Mouse (Mus musculus): ENCODE results near the gene Smad3. TPM values are rescaled to one million over a fixed set of nuclear protein-coding genes. Genes with fewer than 3 reads are reported as not detected.

The Smad3 gene
- polyA plus RNA-seq, 1 experiment from 2014 or later = 11.6 TPM

- no peak overlapping the region for H3K4me2 ChIP-seq
- no peaks in the 10 kb centered on the region for H3K27me3 ChIP-seq
- peaks cover 29% of the 10 kb centered on the region for H3K4me1 ChIP-seq (replicated peaks)
- 81% methylated on average over 7 of the region's 7 CpGs for WGBS
- H3K9me3 ChIP-seq (replicated peaks) = no peaks in the 10 kb centered on the region
- H3K27ac ChIP-seq = peak overlapping the region; percentile 39; the same call in 1 of the 2 replicates
- no peaks in the 10 kb centered on the region for H3K36me3 ChIP-seq
- H3K4me3 ChIP-seq = no peak overlapping the region
- no peak overlapping the region for H3K9ac ChIP-seq
- no peak for ATAC-seq (replicated peaks; ENCODE audit: insufficient number of reproducible peaks, insufficient read depth, low FRiP score, low read depth)
Measured at GRCm38 (mm10) chr9:63687413-63688015, 70.3 kb downstream of the Smad3 start.

GRCm38 (mm10) chr9:63685352-63685751 lies 72.4 kb downstream of the Smad3 start:
- no peaks in the 10 kb centered on the region for H3K36me3 ChIP-seq
- ATAC-seq (replicated peaks; ENCODE audit: insufficient number of reproducible peaks, insufficient read depth, low FRiP score, low read depth) = no peak
- WGBS = 34% methylated on average over 5 of the region's 5 CpGs
- no peaks in the 10 kb centered on the region for H3K9me3 ChIP-seq (replicated peaks)
- peak overlapping the region; percentile 4; the same call in 1 of the 2 replicates for H3K27ac ChIP-seq
- no peak overlapping the region for H3K4me3 ChIP-seq
- no peak overlapping the region for H3K9ac ChIP-seq
- peaks cover 27% of the 10 kb centered on the region for H3K4me1 ChIP-seq (replicated peaks)
- no peaks in the 10 kb centered on the region for H3K27me3 ChIP-seq
- H3K4me2 ChIP-seq = no peak overlapping the region

- Histone ChIP-seq H3K9ac (no peak overlapping the region), H3K4me3 (no peak overlapping the region), H3K4me1 (replicated peaks) (peaks cover 27% of the 10 kb centered on the region), H3K27ac (no peak overlapping the region), H3K36me3 (no peaks in the 10 kb centered on the region), H3K4me2 (no peak overlapping the region), H3K27me3 (no peaks in the 10 kb centered on the region), H3K9me3 (replicated peaks) (no peaks in the 10 kb centered on the region)
- WGBS = 83% methylated on average over 6 of the region's 6 CpGs
- ATAC-seq (replicated peaks; ENCODE audit: insufficient number of reproducible peaks, insufficient read depth, low FRiP score, low read depth) = no peak
Measured at GRCm38 (mm10) chr9:63684277-63684676, 73.5 kb downstream of the Smad3 start.

GRCm38 (mm10) chr9:63682943-63683342 lies 74.9 kb downstream of the Smad3 start:
- WGBS = 81% methylated on average over 2 of the region's 2 CpGs
- Histone ChIP-seq H3K36me3 (no peaks in the 10 kb centered on the region), H3K9me3 (replicated peaks) (no peaks in the 10 kb centered on the region), H3K4me1 (replicated peaks) (peaks cover 33% of the 10 kb centered on the region), H3K9ac (no peak overlapping the region), H3K4me3 (no peak overlapping the region), H3K4me2 (no peak overlapping the region), H3K27ac (no peak overlapping the region), H3K27me3 (no peaks in the 10 kb centered on the region)
- no peak for ATAC-seq (replicated peaks; ENCODE audit: insufficient number of reproducible peaks, insufficient read depth, low FRiP score, low read depth)

GRCm38 (mm10) chr9:63682301-63682700 lies 75.5 kb downstream of the Smad3 start:
- H3K4me3 ChIP-seq = no peak overlapping the region
- H3K4me2 ChIP-seq = no peak overlapping the region
- H3K4me1 ChIP-seq (replicated peaks) = peaks cover 40% of the 10 kb centered on the region
- H3K27me3 ChIP-seq = no peaks in the 10 kb centered on the region
- no peak overlapping the region for H3K9ac ChIP-seq
- H3K9me3 ChIP-seq (replicated peaks) = no peaks in the 10 kb centered on the region
- 51% methylated on average over 9 of the region's 9 CpGs for WGBS
- no peak overlapping the region for H3K27ac ChIP-seq
- H3K36me3 ChIP-seq = no peaks in the 10 kb centered on the region
- ATAC-seq (replicated peaks; ENCODE audit: insufficient number of reproducible peaks, insufficient read depth, low FRiP score, low read depth) = no peak

- Histone ChIP-seq H3K27ac (peak overlapping the region; percentile 51), H3K9ac (no peak overlapping the region), H3K4me3 (no peak overlapping the region), H3K36me3 (no peaks in the 10 kb centered on the region), H3K9me3 (replicated peaks) (no peaks in the 10 kb centered on the region), H3K4me1 (replicated peaks) (peaks cover 44% of the 10 kb centered on the region), H3K4me2 (no peak overlapping the region), H3K27me3 (no peaks in the 10 kb centered on the region)
- 53% methylated on average over 1 of the region's 1 CpGs for WGBS
- ATAC-seq (replicated peaks; ENCODE audit: insufficient number of reproducible peaks, insufficient read depth, low FRiP score, low read depth) = peak; percentile 59; the same call in 1 of the 2 replicates
Measured at GRCm38 (mm10) chr9:63678076-63678475, 79.7 kb downstream of the Smad3 start.

- no peak for ATAC-seq (replicated peaks; ENCODE audit: insufficient number of reproducible peaks, insufficient read depth, low FRiP score, low read depth)
- Histone ChIP-seq H3K36me3 (no peaks in the 10 kb centered on the region), H3K9ac (no peak overlapping the region), H3K9me3 (replicated peaks) (no peaks in the 10 kb centered on the region), H3K4me1 (replicated peaks) (peaks cover 45% of the 10 kb centered on the region), H3K27me3 (no peaks in the 10 kb centered on the region), H3K4me2 (no peak overlapping the region), H3K4me3 (no peak overlapping the region), H3K27ac (peak overlapping the region; percentile 51)
- WGBS = 55% methylated on average over 3 of the region's 3 CpGs
Measured at GRCm38 (mm10) chr9:63677621-63678020, 80.2 kb downstream of the Smad3 start.

GRCm38 (mm10) chr9:63674613-63675012 lies 83.2 kb downstream of the Smad3 start:
- H3K27me3 ChIP-seq = no peaks in the 10 kb centered on the region
- 55% methylated on average over 10 of the region's 10 CpGs for WGBS
- H3K4me2 ChIP-seq = no peak overlapping the region
- no peaks in the 10 kb centered on the region for H3K9me3 ChIP-seq (replicated peaks)
- no peak for ATAC-seq (replicated peaks; ENCODE audit: insufficient number of reproducible peaks, insufficient read depth, low FRiP score, low read depth)
- H3K27ac ChIP-seq = 0 out of 2 replicates have a peak overlapping the region, but pooled peaks have one; percentile 21
- no peak overlapping the region for H3K4me3 ChIP-seq
- peaks cover 42% of the 10 kb centered on the region for H3K4me1 ChIP-seq (replicated peaks)
- H3K9ac ChIP-seq = no peak overlapping the region
- H3K36me3 ChIP-seq = no peaks in the 10 kb centered on the region

- no peak overlapping the region for H3K9ac ChIP-seq
- no peak overlapping the region for H3K4me2 ChIP-seq
- peak overlapping the region; percentile 55 for H3K27ac ChIP-seq
- no peak overlapping the region for H3K4me3 ChIP-seq
- 51% methylated on average over 3 of the region's 3 CpGs for WGBS
- no peaks in the 10 kb centered on the region for H3K9me3 ChIP-seq (replicated peaks)
- no peak for ATAC-seq (replicated peaks; ENCODE audit: insufficient number of reproducible peaks, insufficient read depth, low FRiP score, low read depth)
- H3K4me1 ChIP-seq (replicated peaks) = peaks cover 48% of the 10 kb centered on the region
- H3K27me3 ChIP-seq = no peaks in the 10 kb centered on the region
- H3K36me3 ChIP-seq = no peaks in the 10 kb centered on the region
Measured at GRCm38 (mm10) chr9:63673494-63673805, 84.3 kb downstream of the Smad3 start.

- Histone ChIP-seq H3K9me3 (replicated peaks) (no peaks in the 10 kb centered on the region), H3K4me3 (no peak overlapping the region), H3K27ac (peak overlapping the region; percentile 55), H3K9ac (no peak overlapping the region), H3K4me2 (no peak overlapping the region), H3K4me1 (replicated peaks) (peaks cover 48% of the 10 kb centered on the region), H3K27me3 (no peaks in the 10 kb centered on the region), H3K36me3 (no peaks in the 10 kb centered on the region)
- 59% methylated on average over 8 of the region's 8 CpGs for WGBS
- no peak for ATAC-seq (replicated peaks; ENCODE audit: insufficient number of reproducible peaks, insufficient read depth, low FRiP score, low read depth)
Measured at GRCm38 (mm10) chr9:63672797-63673493, 84.8 kb downstream of the Smad3 start.

- Histone ChIP-seq H3K27me3 (no peaks in the 10 kb centered on the region), H3K9ac (no peak overlapping the region), H3K4me3 (no peak overlapping the region), H3K4me2 (no peak overlapping the region), H3K9me3 (replicated peaks) (no peaks in the 10 kb centered on the region), H3K36me3 (no peaks in the 10 kb centered on the region), H3K27ac (no peak overlapping the region), H3K4me1 (replicated peaks) (peaks cover 69% of the 10 kb centered on the region)
- 95% methylated on average over 7 of the region's 7 CpGs for WGBS
- no peak for ATAC-seq (replicated peaks; ENCODE audit: insufficient number of reproducible peaks, insufficient read depth, low FRiP score, low read depth)
Measured at GRCm38 (mm10) chr9:63669816-63670215, 88.0 kb downstream of the Smad3 start.

GRCm38 (mm10) chr9:63668621-63669020 lies 89.2 kb downstream of the Smad3 start:
- H3K4me2 ChIP-seq = no peak overlapping the region
- no peaks in the 10 kb centered on the region for H3K36me3 ChIP-seq
- H3K27ac ChIP-seq = no peak overlapping the region
- no peak overlapping the region for H3K9ac ChIP-seq
- no peaks in the 10 kb centered on the region for H3K27me3 ChIP-seq
- ATAC-seq (replicated peaks; ENCODE audit: insufficient number of reproducible peaks, insufficient read depth, low FRiP score, low read depth) = no peak
- WGBS = 77% methylated on average over 1 of the region's 1 CpGs
- H3K9me3 ChIP-seq (replicated peaks) = no peaks in the 10 kb centered on the region
- peaks cover 72% of the 10 kb centered on the region for H3K4me1 ChIP-seq (replicated peaks)
- no peak overlapping the region for H3K4me3 ChIP-seq
